Mouse (Mus musculus) MEL (cell line): Measurements from ENCODE around the gene Misp.

Experiments used
- CTCF ChIP-seq, 3 experiments: IDR thresholded peaks in 2 of 3; conservative IDR thresholded peaks in 1 of 3; 2 replicates each; pipeline ENCODE4 v1.5.1; 2011 to 2012; ENCODE audit warnings: low read length in 3 of 3, low read depth in 2 of 3, mild to moderate bottlenecking in 2 of 3, improper control_type of control experiment in 1 of 3, inconsistent platforms in 1 of 3, mixed read lengths in 1 of 3, moderate library complexity in 1 of 3; ENCODE audit not compliant: control insufficient read depth in 1 of 3, insufficient read depth in 1 of 3, poor library complexity in 1 of 3, severe bottlenecking in 1 of 3
- MYC ChIP-seq: IDR thresholded peaks from 2 replicates; pipeline ENCODE4 v1.6.1; 2011; ENCODE audit warnings: low read depth, mild to moderate bottlenecking, low read length, improper control_type of control experiment, moderate library complexity
- POLR2A ChIP-seq, 2 experiments: IDR thresholded peaks; 2 replicates each; pipeline ENCODE4 v1.6.1; 2011 to 2012; ENCODE audit warnings: low read length in 2 of 2, mild to moderate bottlenecking in 2 of 2, control low read depth in 1 of 2, improper control_type of control experiment in 1 of 2, low read depth in 1 of 2, moderate library complexity in 1 of 2; ENCODE audit not compliant: control insufficient read depth in 1 of 2, insufficient read depth in 1 of 2, poor library complexity in 1 of 2
- POLR2AphosphoS2 ChIP-seq: IDR thresholded peaks from 2 replicates; pipeline ENCODE4 v1.6.1; 2011; ENCODE audit warnings: low read length, improper control_type of control experiment
- RAD21 ChIP-seq: IDR thresholded peaks from 2 replicates; pipeline ENCODE4 v1.6.1; 2011; ENCODE audit warnings: mild to moderate bottlenecking, low read depth, low read length, improper control_type of control experiment
- RCOR1 ChIP-seq: IDR thresholded peaks from 2 replicates; pipeline ENCODE4 v1.6.1; 2012; ENCODE audit warnings: low read depth, mild to moderate bottlenecking, inconsistent platforms, low read length, improper control_type of control experiment
- ZKSCAN1 ChIP-seq: IDR thresholded peaks from 2 replicates; pipeline ENCODE4 v1.6.1; 2012; ENCODE audit warnings: low read depth, mild to moderate bottlenecking, inconsistent platforms, low read length, improper control_type of control experiment, moderate library complexity

- no peak for TF ChIP-seq RCOR1
- no peak for TF ChIP-seq POLR2A (IDR thresholded peaks at IDR 0.05; ENCODE audit: control insufficient read depth in 1 of 2, insufficient read depth in 1 of 2, low read depth in 1 of 2, low read length in 2 of 2, poor library complexity in 1 of 2)
- TF ChIP-seq RAD21: no peak
- no peak for TF ChIP-seq CTCF (IDR thresholded peaks at IDR 0.05 in 2 of 3, conservative IDR thresholded peaks at IDR 0.05 in 1 of 3; ENCODE audit: control insufficient read depth in 1 of 3, insufficient read depth in 1 of 3, low read depth in 2 of 3, low read length in 3 of 3, poor library complexity in 1 of 3, severe bottlenecking in 1 of 3)
- TF ChIP-seq POLR2AphosphoS2: no peak
- TF ChIP-seq MYC: no peak
- no peak for TF ChIP-seq ZKSCAN1
Observed at GRCm38 (mm10) chr10:79805636-79806035, 15.2 kb upstream of the Misp start.
